Mouse (Mus musculus) erythroblast, adult 5-6 weeks (primary cell): Measurements from ENCODE around the gene Spta1. TPM values are rescaled to one million over a fixed set of nuclear protein-coding genes. Genes with fewer than 3 reads are reported as not detected.

Experiments used
- ATAC-seq: replicated peaks from 2 replicates; pipeline ENCODE4 v1.8.0; 2016; ENCODE audit warnings: moderate number of reproducible peaks, mild to moderate bottlenecking, moderate TSS enrichment, inconsistent platforms; ENCODE audit not compliant: poor library complexity, low FRiP score, severe bottlenecking
- total RNA-seq, 2 experiments: library from RNA; stranded (forward) in 1 of 2; stranded (reverse) in 1 of 2; fragments of 150-400 nt in 1 of 2; fragments of 200-764, 138-1000 nt in 1 of 2; gene quantifications; 2 replicates each; pipeline versions ENCODE4 v1.2.3 to v1.2.4; 2015 to 2017; ENCODE audit warnings: low replicate concordance in 2 of 2

Spta1 gene
- 279 and 284 TPM in 2 replicates for total RNA-seq (2015; ENCODE audit: low replicate concordance)
- 931 and 1,200 TPM in 2 replicates for total RNA-seq (2017; ENCODE audit: low replicate concordance)

GRCm38 (mm10) chr1:174172605-174173004 lies at the start of gene Spta1:
Spta1 (plus strand) TSS chr1:174172776.
- peak; percentile 78 for ATAC-seq

GRCm38 (mm10) chr1:174131217-174131616 lies 41.4 kb upstream of the Spta1 start, which contains the start of gene Olfr424:
Olfr424 (plus strand) TSS chr1:174131517.
- no peak for ATAC-seq

- 0 out of 2 replicates have a peak, but pooled peaks have one; percentile 9 for ATAC-seq
These were observed 40.6 kb upstream of the Spta1 start for GRCm38 (mm10) chr1:174131999-174132398.

GRCm38 (mm10) chr1:174141384-174141783 lies 31.2 kb upstream of the Spta1 start:
- ATAC-seq = no peak

- no peak for ATAC-seq
These were observed 25.9 kb upstream of the Spta1 start for GRCm38 (mm10) chr1:174146696-174147095.

GRCm38 (mm10) chr1:174149289-174149688 lies 23.3 kb upstream of the Spta1 start:
- no peak for ATAC-seq

GRCm38 (mm10) chr1:174155333-174155732 lies 17.2 kb upstream of the Spta1 start, which contains the start of gene Olfr420:
Olfr420 (plus strand) TSS chr1:174155633.
- no peak for ATAC-seq

GRCm38 (mm10) chr1:174157622-174158021 lies 15.0 kb upstream of the Spta1 start:
- no peak for ATAC-seq

- peak; percentile 33; the same call in 1 of the 2 replicates for ATAC-seq
These were observed 14.1 kb upstream of the Spta1 start for GRCm38 (mm10) chr1:174158512-174158911.

GRCm38 (mm10) chr1:174159095-174159494 lies 13.5 kb upstream of the Spta1 start:
- ATAC-seq = 0 out of 2 replicates have a peak, but pooled peaks have one; percentile 12

GRCm38 (mm10) chr1:174169024-174169423 lies 3.6 kb upstream of the Spta1 start:
- ATAC-seq = 0 out of 2 replicates have a peak, but pooled peaks have one; percentile 25

- peak; percentile 42 for ATAC-seq
These were observed 1.7 kb upstream of the Spta1 start for GRCm38 (mm10) chr1:174170706-174171501.

GRCm38 (mm10) chr1:174171537-174171936 lies 1.0 kb upstream of the Spta1 start:
- ATAC-seq = peak; percentile 86

- no peak for ATAC-seq
These were observed 32.1 kb downstream of the Spta1 start for GRCm38 (mm10) chr1:174204699-174205098.

GRCm38 (mm10) chr1:174212286-174212685 lies 39.7 kb downstream of the Spta1 start:
- ATAC-seq = no peak

GRCm38 (mm10) chr1:174215270-174216038 lies 42.9 kb downstream of the Spta1 start:
- no peak for ATAC-seq

- no peak for ATAC-seq
These were observed 44.1 kb downstream of the Spta1 start for GRCm38 (mm10) chr1:174216528-174217204.

- ATAC-seq = no peak
These were observed 67.3 kb downstream of the Spta1 start for GRCm38 (mm10) chr1:174239916-174240315.

GRCm38 (mm10) chr1:174244621-174245020 lies 72.0 kb downstream of the Spta1 start:
- no peak for ATAC-seq

GRCm38 (mm10) chr1:174246080-174246479 lies 73.5 kb downstream of the Spta1 start:
- no peak for ATAC-seq
